Mouse (Mus musculus) kidney, adult 18-20 months (tissue): ENCODE measurements around the gene Cish.

Source experiments
- DNase-seq: peaks from one replicate; pipeline ENCODE4 v3.0.0; 2021

Gene Cish

DNA sequence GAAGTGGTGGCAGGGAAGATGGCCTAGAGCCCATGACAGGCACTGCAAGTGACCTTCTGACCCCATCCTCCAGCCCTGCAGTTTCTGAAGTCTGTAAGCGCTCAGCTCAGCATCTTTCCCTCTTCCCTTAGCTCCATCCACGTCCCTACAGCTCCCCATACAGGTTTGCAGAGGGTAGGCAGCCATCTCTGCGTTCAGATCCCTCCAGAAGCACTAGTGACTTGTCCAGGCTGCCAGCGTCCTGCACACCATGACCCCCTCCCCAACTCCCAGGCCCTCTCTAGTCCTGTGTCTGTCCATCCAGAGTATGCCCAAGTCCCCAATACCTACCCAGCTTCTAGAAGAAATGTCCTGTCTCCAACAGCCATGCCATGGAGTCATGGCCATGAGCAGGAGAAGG is 17.7 kb upstream of the Cish start:
- DNase-seq = no peak

- peak; percentile 50 for DNase-seq
These were observed 17.1 kb upstream of the Cish start for GRCm38 (mm10) chr9:107278527-107279377.

- DNase-seq = peak; percentile 40
These were observed 16.2 kb upstream of the Cish start for GRCm38 (mm10) chr9:107279378-107280321.

- no peak for DNase-seq
These were observed 15.4 kb upstream of the Cish start for GRCm38 (mm10) chr9:107280322-107281027.

- DNase-seq = no peak
These were observed 14.4 kb upstream of the Cish start for GRCm38 (mm10) chr9:107281241-107281987.

GRCm38 (mm10) chr9:107282951-107283350 is 12.9 kb upstream of the Cish start:
- no peak for DNase-seq

DNA sequence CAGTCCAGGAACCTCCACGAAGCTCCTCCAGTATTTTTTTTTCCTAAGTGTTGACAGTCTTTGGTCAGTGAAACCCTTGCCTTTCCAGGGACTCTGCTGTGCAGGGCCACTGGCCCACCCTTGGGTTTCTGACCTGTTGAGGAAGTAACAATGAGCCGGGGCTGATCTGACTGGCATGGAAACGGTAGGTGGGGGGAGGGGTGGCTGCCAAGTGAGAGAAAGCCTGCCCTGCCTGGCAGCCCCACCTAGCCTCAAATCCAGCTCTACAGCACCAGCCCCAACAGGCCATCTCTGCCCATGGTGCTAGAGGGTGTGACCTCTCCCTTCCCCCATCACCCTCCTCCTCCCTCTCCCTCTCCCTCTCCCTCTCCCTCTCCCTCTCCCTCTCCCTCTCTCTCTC is 10.8 kb upstream of the Cish start:
- peak; percentile 51 for DNase-seq

DNA sequence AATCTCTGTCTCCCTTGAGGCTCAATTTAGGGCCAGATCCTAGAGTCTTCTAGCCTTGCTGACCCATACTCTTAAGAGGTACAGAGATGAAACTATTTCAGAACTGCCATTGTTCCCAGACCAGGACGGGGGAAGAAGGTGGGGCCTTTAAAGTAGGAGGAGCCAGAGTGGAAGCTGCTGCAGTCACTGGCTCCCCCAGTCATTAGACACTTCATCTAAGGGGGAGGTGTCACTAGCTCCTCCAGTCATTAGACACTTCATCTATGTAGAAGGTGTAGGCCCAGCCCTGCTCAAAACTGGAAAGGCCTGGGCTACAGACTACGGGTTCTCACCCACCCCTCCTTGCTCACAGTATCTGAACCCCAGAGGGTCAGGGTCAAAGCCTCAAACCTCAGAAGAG is 8.5 kb upstream of the Cish start:
- DNase-seq = no peak

- no peak for DNase-seq
These were observed 7.6 kb upstream of the Cish start for GRCm38 (mm10) chr9:107288105-107288650.

DNA sequence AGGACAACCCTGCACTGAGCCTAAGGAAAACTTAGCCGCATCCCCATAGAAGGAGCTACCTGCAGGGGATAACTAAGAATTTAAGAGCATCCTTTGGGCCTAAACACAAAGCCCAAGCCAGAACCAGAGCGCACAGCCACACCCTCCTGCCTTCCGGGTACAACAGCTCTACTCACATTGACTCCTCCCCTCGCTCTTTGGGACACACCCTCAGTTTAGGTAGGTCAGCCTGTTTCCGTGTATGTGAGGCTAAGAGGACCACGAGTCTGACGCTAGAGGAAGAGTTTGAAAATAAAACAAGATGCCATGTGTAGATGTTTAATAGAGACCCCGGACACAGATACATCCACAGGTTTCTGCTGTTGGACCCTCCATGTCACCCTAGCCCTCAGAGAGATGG is 7.1 kb upstream of the Cish start:
- peak; percentile 50 for DNase-seq

GRCm38 (mm10) chr9:107289211-107290076 is 6.4 kb upstream of the Cish start, which contains the start of gene Mapkapk3:
Gene Mapkapk3 (minus strand): TSS chr9:107289877.
- DNase-seq = peak; percentile 90

DNA sequence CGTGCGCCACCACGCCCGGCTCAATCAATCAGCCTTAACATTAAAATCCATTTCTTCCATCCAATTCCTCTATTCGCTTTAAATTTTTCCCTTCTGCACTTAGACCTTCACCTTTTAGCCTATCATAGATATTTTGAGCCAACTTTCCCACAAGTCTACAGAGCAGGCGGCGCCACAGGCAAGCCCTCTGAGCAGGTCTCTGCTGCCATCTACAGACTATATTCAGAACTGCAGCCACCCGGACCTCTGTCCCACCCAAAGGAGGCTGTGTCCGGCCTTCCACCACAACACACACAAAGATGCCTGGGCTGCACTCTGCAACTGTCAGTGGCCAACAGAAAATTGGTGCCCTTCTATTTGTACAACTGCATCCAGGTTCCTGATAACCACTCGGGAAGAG is 4.9 kb upstream of the Cish start:
- peak; percentile 87 for DNase-seq

GRCm38 (mm10) chr9:107294249-107294648 is 1.6 kb upstream of the Cish start:
- peak; percentile 90 for DNase-seq

DNA sequence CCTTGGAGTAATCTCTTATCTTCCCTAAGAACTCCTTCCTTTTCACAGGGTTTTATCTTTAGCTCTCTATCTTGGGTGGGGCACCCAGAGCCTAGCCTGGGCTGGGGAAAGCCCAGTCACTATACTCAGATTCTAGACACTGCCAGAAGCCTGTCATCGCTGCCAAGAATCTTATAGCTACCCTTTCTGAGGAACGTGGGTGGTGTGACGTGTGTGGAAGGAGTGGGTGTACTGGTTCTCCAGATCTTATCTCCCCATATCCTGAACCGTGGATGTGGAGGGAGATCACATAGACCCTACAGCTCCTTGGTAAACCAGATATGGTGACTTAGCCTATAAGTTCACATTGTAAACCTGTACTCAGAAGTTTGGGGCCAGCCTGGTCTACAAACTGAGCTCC is 210 bp upstream of the Cish start:
- DNase-seq = no peak

- DNase-seq = no peak
These were observed 215 bp downstream of the Cish start for GRCm38 (mm10) chr9:107296041-107296440.

DNA sequence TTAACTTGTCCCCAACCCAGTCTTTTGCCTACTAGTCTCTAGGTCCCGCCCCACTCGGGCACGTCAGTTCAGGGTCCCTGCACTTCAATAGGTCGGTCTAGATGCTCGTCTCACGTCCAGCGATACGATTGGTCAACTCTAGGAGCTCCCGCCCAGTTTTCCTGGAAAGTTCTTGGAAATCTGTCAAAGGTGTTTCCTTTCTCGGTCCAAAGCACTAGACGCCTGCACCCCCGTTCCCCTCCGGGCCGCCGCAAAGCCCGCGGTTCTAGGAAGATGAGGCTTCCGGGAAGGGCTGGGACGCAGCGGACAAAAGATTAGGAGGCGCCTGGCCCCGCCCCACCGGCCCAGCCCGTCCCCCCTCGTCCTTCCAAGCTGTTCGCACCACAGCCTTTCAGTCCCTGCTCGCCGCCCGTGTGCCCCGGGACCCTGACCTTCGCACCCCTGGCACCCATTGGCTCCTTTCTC is 707 bp downstream of the Cish start:
- DNase-seq = peak; percentile 100

DNA sequence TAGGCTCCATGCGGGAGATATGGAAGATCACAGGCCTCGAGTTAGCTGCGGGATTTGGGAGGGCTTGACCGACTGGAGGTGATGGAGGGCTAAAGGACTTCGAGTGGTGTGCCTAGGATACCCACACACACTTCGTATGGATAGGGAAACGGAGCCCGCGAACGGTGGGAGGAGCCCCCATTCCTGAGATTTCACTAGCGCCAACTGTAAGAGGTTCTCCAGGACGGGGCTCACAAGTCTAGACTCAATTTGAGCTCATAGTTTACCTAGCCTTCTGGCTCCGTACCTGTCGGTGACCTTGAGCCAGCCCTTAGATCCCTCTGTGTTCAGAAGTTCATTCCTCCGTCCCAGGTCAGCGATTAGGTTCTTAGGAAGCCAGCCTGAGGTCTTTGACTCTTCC is 1.2 kb downstream of the Cish start:
- DNase-seq = no peak

DNA sequence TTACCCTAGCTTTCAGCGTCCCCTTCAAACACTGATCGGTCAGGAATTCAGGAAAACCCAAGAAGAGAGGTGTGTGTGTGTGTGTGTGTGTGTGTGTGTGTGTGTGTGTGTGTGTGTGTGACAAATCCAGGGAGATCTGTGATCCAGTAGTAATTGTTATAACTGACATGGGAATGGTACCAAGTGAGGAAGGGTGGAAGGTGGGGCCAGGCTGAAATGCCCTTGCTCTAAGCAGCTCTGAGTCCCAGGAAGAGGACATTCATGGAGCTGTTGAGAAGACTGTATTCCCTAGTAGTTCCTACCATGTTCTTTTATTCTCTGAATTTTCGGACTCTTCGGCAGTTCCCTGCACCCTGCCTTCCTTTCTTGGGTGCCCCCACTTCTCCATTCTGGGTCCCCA is 1.8 kb downstream of the Cish start:
- DNase-seq = no peak

DNA sequence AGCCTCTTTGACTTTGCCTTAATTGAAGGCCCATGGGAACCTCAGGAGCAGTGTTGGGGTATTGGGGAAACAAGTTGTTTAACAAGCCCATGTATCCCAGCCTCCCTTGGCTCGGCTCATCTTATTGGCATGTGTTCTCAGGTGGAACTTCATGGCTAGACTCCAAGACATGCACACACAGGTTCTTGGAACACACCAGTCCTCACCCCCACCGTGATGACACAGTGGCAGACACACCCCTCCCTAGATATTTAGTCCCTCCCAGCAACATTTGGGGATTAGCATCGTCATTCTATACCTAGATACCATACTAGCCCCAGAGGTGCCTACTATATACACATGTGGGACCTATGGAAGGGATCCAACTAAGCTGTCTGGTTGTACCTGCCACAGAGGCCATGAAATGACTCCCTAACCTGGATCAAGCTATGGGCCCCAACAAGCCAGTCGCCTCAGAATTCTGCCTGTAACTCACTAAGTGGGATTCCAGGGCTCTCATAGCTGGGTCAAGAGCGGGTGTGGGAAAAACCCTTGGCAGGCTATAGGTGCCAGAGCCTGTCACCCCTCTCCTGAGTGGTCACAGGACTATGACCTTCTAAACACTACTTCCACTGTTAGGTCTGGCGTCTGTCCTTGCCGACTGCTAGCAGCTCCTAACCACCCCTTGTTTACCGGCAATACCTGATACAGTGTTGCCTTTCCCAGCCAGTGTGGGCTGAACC is 2.4 kb downstream of the Cish start:
- DNase-seq = peak; percentile 76

DNA sequence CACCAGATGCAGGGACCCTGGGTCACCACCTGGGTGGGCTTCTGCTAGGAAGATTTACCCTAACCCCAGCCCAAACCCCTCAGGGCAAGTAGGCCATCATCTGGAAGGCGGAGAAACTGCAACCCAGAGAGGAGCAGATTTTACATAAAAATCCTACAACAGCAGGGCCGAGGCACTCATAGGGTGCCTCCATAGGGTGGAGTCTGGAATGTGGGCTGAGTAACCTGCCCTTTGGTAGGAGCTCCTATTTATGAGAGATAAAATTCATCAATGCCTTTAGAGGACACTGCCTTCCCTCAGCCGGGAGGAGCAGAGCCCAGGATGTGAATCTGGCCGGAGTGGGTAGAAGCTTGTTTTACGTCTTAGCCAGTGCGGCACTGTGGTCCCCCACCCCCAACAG is 3.0 kb downstream of the Cish start:
- DNase-seq = peak; percentile 31
